Mouse (Mus musculus) CH12.LX (cell line): ENCODE measurements around the gene Rras2.

Experiments used
- CTCF ChIP-seq, 2 experiments: IDR thresholded peaks in 1 of 2; conservative IDR thresholded peaks in 1 of 2; 2 replicates each; pipeline ENCODE4 v1.5.1; 2011 to 2012; ENCODE audit warnings: low read depth in 2 of 2, low read length in 2 of 2, improper control_type of control experiment in 1 of 2, inconsistent platforms in 1 of 2, mild to moderate bottlenecking in 1 of 2, moderate library complexity in 1 of 2
- EP300 ChIP-seq: IDR thresholded peaks from 2 replicates; pipeline ENCODE4 v1.6.1; 2011; ENCODE audit warnings: low read length, improper control_type of control experiment
- POLR2A ChIP-seq: IDR thresholded peaks from 2 replicates; pipeline ENCODE4 v1.6.1; 2011; ENCODE audit warnings: low read depth, mild to moderate bottlenecking, improper control_type of control experiment, low read length
- SIN3A ChIP-seq: IDR thresholded peaks from 2 replicates; pipeline ENCODE4 v1.6.1; 2012; ENCODE audit warnings: low read length, improper control_type of control experiment, inconsistent platforms
- ZNF384 ChIP-seq: IDR thresholded peaks from 2 replicates; pipeline ENCODE4 v1.6.1; 2012; ENCODE audit warnings: low read depth, low read length, improper control_type of control experiment, inconsistent platforms

DNA sequence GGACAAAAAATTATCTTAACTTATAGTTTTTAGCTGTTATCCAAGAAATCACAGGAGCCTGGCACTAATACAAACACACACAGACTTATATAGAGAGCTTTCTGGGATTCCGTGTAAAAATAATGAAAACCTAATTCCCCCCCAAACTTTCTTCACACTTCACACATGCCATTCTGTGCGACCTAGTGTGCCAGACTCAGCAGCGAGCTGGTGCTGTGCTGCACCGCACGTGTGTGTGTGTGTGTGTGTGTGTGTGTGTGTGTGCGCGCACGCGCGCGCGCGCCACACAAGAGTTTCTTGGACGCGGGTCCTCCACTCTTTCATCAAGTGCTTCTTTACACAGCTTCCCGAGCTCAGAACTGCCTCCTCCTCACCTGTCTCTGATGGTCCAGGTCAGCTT is 59.4 kb downstream of the Rras2 start:
- no peak for TF ChIP-seq CTCF (conservative IDR thresholded peaks at IDR 0.05 in 1 of 2, IDR thresholded peaks at IDR 0.05 in 1 of 2; ENCODE audit: low read depth in 2 of 2, low read length in 2 of 2)
- TF ChIP-seq EP300: no peak
- TF ChIP-seq ZNF384: no peak
- no peak for TF ChIP-seq SIN3A
- TF ChIP-seq POLR2A: no peak
